Mouse (Mus musculus) testis, adult 2 months (tissue): Measurements from ENCODE around the gene Abhd2. TPM values are rescaled to one million over a fixed set of nuclear protein-coding genes. Genes with fewer than 3 reads are reported as not detected.

Source experiments
- H3K27ac ChIP-seq: fragments of 200-500 bp; 2 replicates; pipeline ENCODE4 v1.5.1; 2012; ENCODE audit warnings: low read depth, low read length; ENCODE audit not compliant: control insufficient read depth, insufficient read depth
- H3K27me3 ChIP-seq: fragments of 200-500 bp; 2 replicates; pipeline ENCODE4 v1.6.1; 2012; ENCODE audit warnings: mild to moderate bottlenecking, low read length, moderate library complexity; ENCODE audit not compliant: control insufficient read depth, insufficient read depth
- H3K36me3 ChIP-seq: fragments of 200-500 bp; 2 replicates; pipeline ENCODE4 v1.6.1; 2012; ENCODE audit warnings: mild to moderate bottlenecking, low read length; ENCODE audit not compliant: control insufficient read depth, insufficient read depth
- H3K4me1 ChIP-seq: fragments of 200-500 bp; 2 replicates; pipeline ENCODE4 v1.6.1; 2012; ENCODE audit warnings: low read length; ENCODE audit not compliant: control insufficient read depth, insufficient read depth
- H3K4me3 ChIP-seq: fragments of 200-500 bp; 2 replicates; pipeline ENCODE4 v1.5.1; 2012; ENCODE audit warnings: low read depth, mild to moderate bottlenecking, low read length, moderate library complexity, mixed read lengths; ENCODE audit not compliant: control insufficient read depth
- CTCF ChIP-seq: fragments of 200-500 bp; IDR thresholded peaks from 2 replicates; pipeline ENCODE4 v1.5.1; 2012; ENCODE audit warnings: low read depth, mild to moderate bottlenecking, inconsistent platforms, low read length, moderate library complexity; ENCODE audit not compliant: control insufficient read depth, insufficient read depth, insufficient replicate concordance
- POLR2A ChIP-seq: fragments of 200-500 bp; IDR thresholded peaks from 2 replicates; pipeline ENCODE4 v1.6.1; 2012; ENCODE audit warnings: low read depth, mild to moderate bottlenecking, inconsistent platforms, low read length, moderate library complexity; ENCODE audit not compliant: control insufficient read depth
- polyA plus RNA-seq: library from polyadenylated mRNA; depleted of rRNA; stranded (reverse); fragments of >200 nt; gene quantifications from 2 replicates; pipeline ENCODE4 v1.2.3, GENCODE M21; 2012; rRNA removed

Gene Abhd2
- polyA plus RNA-seq, 1 experiment = 50.3 TPM

GRCm38 (mm10) chr7:79414449-79415375 lies 141.7 kb downstream of the Abhd2 start:
- H3K36me3 ChIP-seq = no peaks in the 10 kb centered on the region; the same call in 1 of the 2 replicates
- no peaks in the 10 kb centered on the region for H3K27me3 ChIP-seq
- no peak overlapping the region for H3K27ac ChIP-seq
- TF ChIP-seq POLR2A (no peak), CTCF (no peak)
- no peaks in the 10 kb centered on the region for H3K4me1 ChIP-seq
- H3K4me3 ChIP-seq = no peak overlapping the region

Other genes starting within 250 kb of the Abhd2 start
- gene Acan, start 219.7 kb upstream of the Abhd2 start, polyA plus RNA-seq = 0.22 and 0.34 TPM in 2 replicates
- gene Hapln3, start 142.2 kb upstream of the Abhd2 start, polyA plus RNA-seq = 0.89 and 1.1 TPM in 2 replicates
- 78.3 and 82.3 TPM in 2 replicates for gene Mfge8, start 124.1 kb upstream of the Abhd2 start, polyA plus RNA-seq
- gene Rlbp1, start 113.8 kb downstream of the Abhd2 start, polyA plus RNA-seq = 0.71 and 1.6 TPM in 2 replicates
- gene Fanci, start 118.7 kb downstream of the Abhd2 start, polyA plus RNA-seq = 7.0 and 7.3 TPM in 2 replicates
- gene Polg, start 193.2 kb downstream of the Abhd2 start, polyA plus RNA-seq = 74.5 and 78.3 TPM in 2 replicates